Mouse (Mus musculus) forebrain, embryonic 14.5 days (tissue): ENCODE measurements around the gene Cpeb4. TPM values are rescaled to one million over a fixed set of nuclear protein-coding genes. Genes with fewer than 3 reads are reported as not detected.

Source experiments
- ATAC-seq: fragments of 200-750 bp; cut with Nextera tagmentation; 2 replicates; pipeline ENCODE4 v1.8.0; 2017; ENCODE audit warnings: mild to moderate bottlenecking, moderate library complexity
- DNase-seq: peaks from one replicate; pipeline ENCODE4 v3.0.0-alpha.2; 2015; ENCODE audit warnings: low spot score
- H3K27ac ChIP-seq: fragments of 300-500 bp; sonication (generic); 2 replicates; pipeline ENCODE4 v1.5.1; 2014; ENCODE audit warnings: low read depth, mild to moderate bottlenecking, control low read depth, low read length, moderate library complexity
- H3K27me3 ChIP-seq: fragments of 300-500 bp; sonication (generic); replicated peaks from 2 replicates; pipeline ENCODE4 v1.6.1; 2014; ENCODE audit warnings: low read length, control low read depth, mixed read lengths; ENCODE audit not compliant: control insufficient read depth, insufficient read depth
- H3K36me3 ChIP-seq: fragments of 300-500 bp; sonication (generic); 2 replicates; pipeline ENCODE4 v1.6.1; 2014; ENCODE audit warnings: low read length, control low read depth; ENCODE audit not compliant: control insufficient read depth, insufficient read depth
- H3K4me1 ChIP-seq: fragments of 300-500 bp; sonication (generic); 2 replicates; pipeline ENCODE4 v1.6.1; 2014; ENCODE audit warnings: antibody characterized with exemption, low read length, control low read depth; ENCODE audit not compliant: control insufficient read depth, insufficient read depth
- H3K4me2 ChIP-seq: fragments of 300-500 bp; sonication (generic); 2 replicates; pipeline ENCODE4 v1.6.1; 2014; ENCODE audit warnings: mild to moderate bottlenecking, control low read depth, low read length
- H3K4me3 ChIP-seq: fragments of 300-500 bp; sonication (generic); 2 replicates; pipeline ENCODE4 v1.5.1; 2014; ENCODE audit warnings: low read depth, low read length, control low read depth
- H3K9ac ChIP-seq: fragments of 300-500 bp; sonication (generic); 2 replicates; pipeline ENCODE4 v1.6.1; 2014; ENCODE audit warnings: mild to moderate bottlenecking, low read length, control low read depth, moderate library complexity
- H3K9me3 ChIP-seq: fragments of 300-500 bp; sonication (generic); replicated peaks from 2 replicates; pipeline ENCODE4 v1.6.1; 2016; ENCODE audit warnings: low read length, control low read depth, mixed read lengths; ENCODE audit not compliant: control insufficient read depth
- WGBS: fragments of 180-500 bp; shearing (Covaris S2); extraction: QIAGEN DNeasy Blood & Tissue Kit; methylation state at CpG from one replicate; pipeline ENCODE4 v1.1.7; 2014; 5-methylcytosine and 5-hydroxymethylcytosine counted together
- polyA plus RNA-seq: library from polyadenylated mRNA; unstranded; fragments of >200 nt; fragmentation: Nextera tagmentation; extraction: Ambion mirVana; gene quantifications from 2 replicates; pipeline ENCODE4 v1.2.1, GENCODE M21; 2014

The Cpeb4 gene
- polyA plus RNA-seq, 1 experiment from 2014 or later = 18.5 TPM

DNA sequence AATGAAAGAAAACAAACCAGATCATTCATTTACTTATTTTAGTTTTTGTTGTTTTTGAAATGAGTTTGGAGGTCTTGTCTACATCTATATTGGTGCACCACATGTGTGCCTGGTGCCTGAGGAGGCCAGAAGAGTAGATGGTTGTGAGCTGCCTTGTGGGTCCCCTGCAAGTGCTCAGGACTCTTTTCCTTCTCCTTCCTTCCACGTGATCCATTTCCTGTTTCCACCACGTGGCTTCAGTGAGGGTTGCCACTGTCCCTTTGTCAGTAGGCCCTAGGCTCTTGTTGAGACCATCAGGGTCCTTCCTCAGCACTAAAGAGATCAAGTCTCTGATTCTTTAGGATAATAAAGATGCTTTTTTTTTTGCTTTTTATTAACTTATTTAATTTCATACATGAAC lies 112.8 kb downstream of the Cpeb4 start:
- DNase-seq (no peak), ATAC-seq (no peak)
- Histone ChIP-seq H3K9me3 (no peaks in the 10 kb centered on the region), H3K4me2 (no peak overlapping the region), H3K27ac (no peak overlapping the region), H3K36me3 (no peaks in the 10 kb centered on the region), H3K9ac (no peak overlapping the region), H3K4me1 (no peaks in the 10 kb centered on the region), H3K27me3 (no peaks in the 10 kb centered on the region), H3K4me3 (no peak overlapping the region)
- WGBS = 79% methylated on average over 2 of the region's 2 CpGs

Other genes starting within 250 kb of the Cpeb4 start
- 154 and 184 TPM in 2 replicates for gene Bod1, start 200.3 kb upstream of the Cpeb4 start, polyA plus RNA-seq
- 0.14 and 0.25 TPM in 2 replicates for gene 4930524B15Rik, start 93.4 kb downstream of the Cpeb4 start, polyA plus RNA-seq
- 304 and 315 TPM in 2 replicates for gene Nsg2, start 128.3 kb downstream of the Cpeb4 start, polyA plus RNA-seq